Mouse (Mus musculus) megakaryocyte, embryonic 14.5 days (primary cell): ENCODE measurements around the gene Lyst.

Source experiments
- FLI1 ChIP-seq: IDR thresholded peaks from 2 replicates; pipeline ENCODE4 v1.6.1; 2012; ENCODE audit warnings: low read length, inconsistent platforms, mixed read lengths
- GATA1 ChIP-seq: IDR thresholded peaks from 3 replicates; pipeline ENCODE4 v1.6.1; 2012; ENCODE audit warnings: mixed read lengths, low read length, inconsistent platforms, borderline replicate concordance

DNA sequence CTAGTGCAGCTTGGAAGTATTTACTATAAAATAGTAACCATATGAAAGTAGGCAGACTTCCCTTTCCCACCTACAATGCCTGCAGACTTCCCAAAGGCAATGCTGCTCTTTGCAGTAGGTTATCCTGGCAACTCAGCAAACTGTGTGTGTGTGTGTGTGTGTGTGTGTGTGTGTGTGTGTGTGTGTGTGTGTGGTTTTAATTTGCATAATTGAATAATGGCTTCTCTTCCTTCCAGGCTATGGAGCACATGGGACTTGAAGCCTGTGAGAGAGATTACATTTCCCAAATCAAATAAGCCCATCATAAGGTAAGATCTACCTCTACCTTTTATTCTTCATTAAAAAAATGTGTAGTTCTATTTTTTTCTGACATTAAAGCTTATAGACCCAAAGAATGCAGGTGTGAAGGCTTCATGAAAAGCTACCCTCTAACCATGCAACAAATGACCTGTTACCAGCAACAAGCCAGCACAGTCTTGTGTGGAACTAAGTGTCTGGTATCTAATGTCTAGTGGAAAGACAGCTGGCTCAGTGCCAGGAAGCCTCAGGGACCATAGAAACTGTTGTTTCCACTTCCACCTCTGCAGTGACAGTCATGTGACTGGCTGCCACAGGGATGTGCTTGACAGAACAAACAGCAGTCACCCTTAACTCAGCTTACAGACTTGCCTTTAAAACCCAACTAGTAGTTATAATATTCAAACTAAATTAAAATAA lies 185.7 kb downstream of the Lyst start:
- no peak for TF ChIP-seq FLI1
- no peak for TF ChIP-seq GATA1
